In the genomic region with DNA sequence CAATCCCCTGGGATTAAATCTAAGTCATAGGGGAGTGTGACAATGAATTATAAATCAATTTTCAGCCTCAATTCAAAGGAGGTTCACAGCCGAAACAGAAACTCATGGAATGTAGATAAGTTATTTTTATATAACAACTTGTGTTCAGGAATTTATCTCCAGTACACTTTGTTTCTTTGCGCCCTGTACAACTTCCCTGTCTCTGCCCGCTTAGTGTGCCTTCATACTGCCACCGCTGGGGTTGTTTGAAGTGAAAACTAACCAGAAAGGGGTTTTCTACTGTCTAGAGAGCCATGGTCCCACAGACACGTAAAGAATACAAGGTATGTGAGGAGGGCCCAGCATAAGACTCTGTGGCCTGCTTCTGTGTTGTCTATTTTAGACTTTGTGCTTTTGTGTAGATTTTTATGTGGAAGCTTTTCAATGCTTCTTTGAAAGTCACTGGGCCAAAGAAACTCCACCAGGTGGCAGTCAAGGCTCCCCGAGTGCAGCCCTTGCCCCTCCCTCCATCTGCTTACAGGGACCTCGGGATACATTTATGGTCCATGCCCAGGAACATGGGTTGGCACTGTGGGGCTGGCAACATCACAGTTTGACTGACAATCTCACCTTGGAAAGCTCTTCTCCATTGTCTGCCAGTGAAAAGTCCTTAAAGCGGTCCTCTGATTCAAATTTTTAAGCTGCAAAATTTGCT, we compare ENCODE assay signal across 9 mouse cellular contexts. TPM values are rescaled to one million over a fixed set of nuclear protein-coding genes. Genes with fewer than 3 reads are reported as not detected.
DNase-seq lines count a peak whose midpoint lies in the region; ATAC-seq and TF ChIP-seq lines count a peak whose summit lies in the region.
"Had no signal": no experiment of that assay in that cellular context is flagged by ENCODE, and none has a peak within 500 bp of the region (broad histone marks: within the 10 kb centered on the region; RNA-seq: fewer than 3 reads in every experiment).

No protein-coding gene starts in this region.

- TF ChIP-seq POLR2A in lung, adult 2 months (IDR thresholded peaks at IDR 0.05; ENCODE audit: borderline replicate concordance, extremely low read depth, low read depth, low read length), result no peak
- no peak for TF ChIP-seq POLR2A in cortical plate, adult 2 months (IDR thresholded peaks at IDR 0.05; ENCODE audit: extremely low read depth, insufficient read depth, low read length)

- H3K27ac ChIP-seq in lung, embryonic 14.5 days (ENCODE audit: low read depth), result no peak overlapping the region
- no peak overlapping the region for H3K27ac ChIP-seq in cortical plate, adult 2 months (ENCODE audit: insufficient read depth, low read length)
- H3K27ac ChIP-seq in stomach, postnatal 0 days (replicated peaks), result no peak overlapping the region

- 63% methylated on average over 8 of the region's 8 CpGs for WGBS in lung, embryonic 14.5 days
- WGBS in lung, adult 2 months, result 61% methylated on average over 8 of the region's 8 CpGs
- 56% methylated on average over 8 of the region's 8 CpGs for WGBS in stomach, postnatal 0 days

- H3K4me1 ChIP-seq in lung, embryonic 14.5 days (ENCODE audit: insufficient read depth), result no peaks in the 10 kb centered on the region
- H3K4me1 ChIP-seq in lung, adult 2 months (ENCODE audit: control insufficient read depth, insufficient read depth, low read length), result no peaks in the 10 kb centered on the region
- peaks cover 2% of the 10 kb centered on the region; the same call in 1 of the 2 replicates for H3K4me1 ChIP-seq in cortical plate, adult 2 months (ENCODE audit: control insufficient read depth, insufficient read depth, low read length)
- H3K4me1 ChIP-seq in stomach, postnatal 0 days (replicated peaks; ENCODE audit: control insufficient read depth, insufficient read depth), result no peaks in the 10 kb centered on the region

- ATAC-seq in lung, embryonic 14.5 days (ENCODE audit: insufficient read depth), result no peak
- ATAC-seq in stomach, postnatal 0 days (ENCODE audit: low FRiP score, low TSS enrichment), result no peak

- no peak overlapping the region for H3K4me3 ChIP-seq in lung, embryonic 14.5 days (ENCODE audit: low read depth, low read length)
- no peak overlapping the region for H3K4me3 ChIP-seq in lung, adult 2 months (replicated peaks; ENCODE audit: extremely low read depth, low read depth, low read length)
- H3K4me3 ChIP-seq in cortical plate, adult 2 months (ENCODE audit: insufficient read depth, low read length), result no peak overlapping the region
- no peak overlapping the region for H3K4me3 ChIP-seq in stomach, postnatal 0 days (ENCODE audit: low read depth, low read length)

- no peak for TF ChIP-seq EP300 in stomach, postnatal 0 days (optimal IDR thresholded peaks at IDR 0.05)

- H3K9ac ChIP-seq in lung, embryonic 14.5 days, result no peak overlapping the region
- H3K9ac ChIP-seq in stomach, postnatal 0 days (ENCODE audit: low read length), result no peak overlapping the region

- H3K4me2 ChIP-seq in lung, embryonic 14.5 days, result no peak overlapping the region
- no peak overlapping the region for H3K4me2 ChIP-seq in stomach, postnatal 0 days (replicated peaks; ENCODE audit: low read depth)

- TF ChIP-seq CTCF in lung, embryonic 14.5 days (IDR thresholded peaks at IDR 0.05; ENCODE audit: low read depth), result peak; percentile 60
- TF ChIP-seq CTCF in lung, adult 2 months (IDR thresholded peaks at IDR 0.05; ENCODE audit: insufficient read depth, low read length), result no peak
- TF ChIP-seq CTCF in cortical plate, adult 2 months (IDR thresholded peaks at IDR 0.05; ENCODE audit: extremely low read depth, insufficient read depth, low read length), result 0 out of 2 replicates have a peak, but pooled peaks have one; percentile 31
- TF ChIP-seq CTCF in stomach, postnatal 0 days (IDR thresholded peaks at IDR 0.05; ENCODE audit: low read depth), result peak; percentile 73

- H3K9me3 ChIP-seq in lung, embryonic 14.5 days (ENCODE audit: low read depth, low read length), result no peaks in the 10 kb centered on the region
- no peaks in the 10 kb centered on the region for H3K9me3 ChIP-seq in stomach, postnatal 0 days (ENCODE audit: control insufficient read depth, low read length)

- no peaks in the 10 kb centered on the region for H3K27me3 ChIP-seq in lung, embryonic 14.5 days (ENCODE audit: insufficient read depth, low read length)
- no peaks in the 10 kb centered on the region for H3K27me3 ChIP-seq in stomach, postnatal 0 days (ENCODE audit: control insufficient read depth, insufficient read depth, low read length)

- DNase-seq in adrenal gland, postnatal 14 days, result peak; percentile 54
- no peak for DNase-seq in adrenal gland, adult 8-10 months
- DNase-seq in lung, embryonic 14.5 days, result peak; percentile 62
- no peak for DNase-seq in lung, adult 2 months
- peak; percentile 37 to 56 for DNase-seq in layer of hippocampus, postnatal 10 days (ENCODE audit: low spot score in 2 of 2)
- peak; percentile 33 for DNase-seq in stomach, postnatal 0 days (ENCODE audit: low spot score)
- no peak for DNase-seq in thymus, adult 18-20 months

- H3K36me3 ChIP-seq in lung, embryonic 14.5 days (ENCODE audit: insufficient read depth), result no peaks in the 10 kb centered on the region
- H3K36me3 ChIP-seq in stomach, postnatal 0 days (ENCODE audit: control insufficient read depth, insufficient read depth, low read length), result no peaks in the 10 kb centered on the region

RNA-seq across cellular contexts. Expression of gene Zfp385b, which starts 23.4 kb away (rescaled TPM):
- total RNA-seq in adrenal gland, postnatal 14 days (2021), result 0.49 and 1.9 TPM in 2 replicates
- total RNA-seq in adrenal gland, adult 8-10 months (2022), result under 1 TPM; 0.15 to 0.62 (median 0.51) TPM
- 4.4 and 5.6 TPM in 2 replicates for polyA plus RNA-seq in lung, embryonic 14.5 days (2014; fragmentation: Nextera tagmentation; extraction: Ambion mirVana)
- 5.2 and 5.6 TPM in 2 replicates for polyA plus RNA-seq in lung, adult 2 months (2012; rRNA removed)
- polyA plus RNA-seq in cortical plate, adult 2 months (2012; rRNA removed), result 36.6 and 39.1 TPM in 2 replicates
- 10 to 100 TPM; 42.8 to 46.9 TPM for total RNA-seq in layer of hippocampus, postnatal 10 days (2021)
- 9.9 and 10.2 TPM in 2 replicates for polyA plus RNA-seq in stomach, postnatal 0 days (2015; fragmentation: Nextera tagmentation; extraction: Ambion mirVana)
- total RNA-seq: common myeloid progenitor, adult 5-6 weeks had no signal

Comparison
In these comparisons a context has a peak if more than half of its experiments do, and no peak if none do; other contexts are left out.
1. DNase-seq: peak in adrenal gland, postnatal 14 days (single experiment), lung, embryonic 14.5 days (single experiment), layer of hippocampus, postnatal 10 days (2 of 2) and stomach, postnatal 0 days (single experiment); none in adrenal gland, adult 8-10 months (single experiment), lung, adult 2 months (single experiment) and thymus, adult 18-20 months (0 of 2).